ENCODE assay signal across 9 mouse cellular contexts in genomic region chr14:7944349-7945039, GRCm38 (mm10). TPM values are rescaled to one million over a fixed set of nuclear protein-coding genes. Genes with fewer than 3 reads are reported as not detected.
DNase-seq lines count a peak whose midpoint lies in the region; ATAC-seq and TF ChIP-seq lines count a peak whose summit lies in the region.
"Had no signal": no experiment of that assay in that cellular context is flagged by ENCODE, and none has a peak within 500 bp of the region (broad histone marks: within the 10 kb centered on the region; RNA-seq: fewer than 3 reads in every experiment).

No protein-coding gene starts in this region.

- H3K4me2 ChIP-seq in hindbrain, embryonic 11.5 days (replicated peaks; ENCODE audit: low read depth, low read length) = no peak overlapping the region
- H3K4me2 ChIP-seq in hindbrain, embryonic 16.5 days (ENCODE audit: low read length) = no peak overlapping the region
- no peak overlapping the region for H3K4me2 ChIP-seq in lung, embryonic 16.5 days (ENCODE audit: low read depth, low read length)

- no peak overlapping the region for H3K9ac ChIP-seq in hindbrain, embryonic 11.5 days (ENCODE audit: low read depth, low read length)
- H3K9ac ChIP-seq in hindbrain, embryonic 16.5 days (ENCODE audit: low read depth, low read length) = no peak overlapping the region
- no peak overlapping the region for H3K9ac ChIP-seq in lung, embryonic 16.5 days (ENCODE audit: low read length)

- no peak overlapping the region for H3K4me3 ChIP-seq in hindbrain, embryonic 11.5 days (ENCODE audit: low read depth, low read length)
- no peak overlapping the region for H3K4me3 ChIP-seq in hindbrain, embryonic 16.5 days (ENCODE audit: low read length)
- H3K4me3 ChIP-seq in G1E (ENCODE audit: low read depth, low read length) = no peak overlapping the region; the same call in 1 of the 2 replicates
- H3K4me3 ChIP-seq in lung, embryonic 16.5 days (ENCODE audit: low read length) = no peak overlapping the region

- H3K36me3 ChIP-seq in hindbrain, embryonic 11.5 days (ENCODE audit: control insufficient read depth, insufficient read depth, low read length) = no peaks in the 10 kb centered on the region
- H3K36me3 ChIP-seq in hindbrain, embryonic 16.5 days (ENCODE audit: control insufficient read depth, insufficient read depth, low read length) = peaks cover 26% of the 10 kb centered on the region
- peaks cover 15% of the 10 kb centered on the region for H3K36me3 ChIP-seq in G1E (replicated peaks)
- H3K36me3 ChIP-seq in lung, embryonic 16.5 days (ENCODE audit: control insufficient read depth, insufficient read depth, low read length) = peaks cover 2% of the 10 kb centered on the region; the same call in 1 of the 2 replicates

- no peaks in the 10 kb centered on the region for H3K4me1 ChIP-seq in hindbrain, embryonic 11.5 days (replicated peaks; ENCODE audit: control insufficient read depth, insufficient read depth, low read length)
- H3K4me1 ChIP-seq in hindbrain, embryonic 16.5 days (ENCODE audit: control insufficient read depth, insufficient read depth, low read depth, low read length) = peaks cover 3% of the 10 kb centered on the region; the same call in 1 of the 2 replicates
- peaks cover 63% of the 10 kb centered on the region for H3K4me1 ChIP-seq in G1E (ENCODE audit: insufficient read depth, low read depth, low read length)
- H3K4me1 ChIP-seq in lung, embryonic 16.5 days (replicated peaks; ENCODE audit: control insufficient read depth, insufficient read depth, low read length) = peaks cover 16% of the 10 kb centered on the region

- no peak overlapping the region for H3K27ac ChIP-seq in hindbrain, embryonic 11.5 days (ENCODE audit: low read depth, low read length)
- H3K27ac ChIP-seq in hindbrain, embryonic 16.5 days (ENCODE audit: low read depth, low read length) = no peak overlapping the region; the same call in 1 of the 2 replicates
- no peak overlapping the region for H3K27ac ChIP-seq in lung, embryonic 16.5 days (ENCODE audit: low read length)

- WGBS in hindbrain, embryonic 11.5 days = 67% methylated on average over 8 of the region's 8 CpGs
- 58% methylated on average over 8 of the region's 8 CpGs for WGBS in hindbrain, embryonic 16.5 days
- 45% methylated on average over 8 of the region's 8 CpGs for WGBS in lung, embryonic 16.5 days

- H3K9me3 ChIP-seq in hindbrain, embryonic 11.5 days (ENCODE audit: control insufficient read depth, low read length) = no peaks in the 10 kb centered on the region
- H3K9me3 ChIP-seq in hindbrain, embryonic 16.5 days (ENCODE audit: control insufficient read depth, low read length) = no peaks in the 10 kb centered on the region
- no peaks in the 10 kb centered on the region for H3K9me3 ChIP-seq in G1E (replicated peaks)
- H3K9me3 ChIP-seq in lung, embryonic 16.5 days (ENCODE audit: control insufficient read depth, low read length) = no peaks in the 10 kb centered on the region

- DNase-seq in hindbrain, embryonic 11.5 days (ENCODE audit: low spot score) = peak; percentile 23
- peak; percentile 28 for DNase-seq in G1E (ENCODE audit: low spot score)
- peak; percentile 39 to 53 for DNase-seq in thymus, postnatal 36 days
- DNase-seq in testis, postnatal 10 days (ENCODE audit: low spot score) = no peak
- DNase-seq in cerebellum, adult 9-10 months = no peak

- H3K27me3 ChIP-seq in hindbrain, embryonic 11.5 days (ENCODE audit: control insufficient read depth, insufficient read depth, low read length) = no peaks in the 10 kb centered on the region
- no peaks in the 10 kb centered on the region for H3K27me3 ChIP-seq in hindbrain, embryonic 16.5 days (replicated peaks; ENCODE audit: control insufficient read depth, insufficient read depth, low read length)
- H3K27me3 ChIP-seq in G1E (ENCODE audit: insufficient read depth, low read length) = peaks cover 5% of the 10 kb centered on the region; the same call in 1 of the 2 replicates
- H3K27me3 ChIP-seq in lung, embryonic 16.5 days (ENCODE audit: control insufficient read depth, insufficient read depth, low read depth, low read length) = no peaks in the 10 kb centered on the region

- 0 out of 2 replicates have a peak, but pooled peaks have one; percentile 33 for ATAC-seq in hindbrain, embryonic 11.5 days (ENCODE audit: low FRiP score)
- no peak for ATAC-seq in hindbrain, embryonic 16.5 days
- ATAC-seq in G1E (ENCODE audit: extremely low read depth, insufficient number of reproducible peaks, low FRiP score, poor library complexity, severe bottlenecking) = peak; percentile 48
- ATAC-seq in granulocyte monocyte progenitor cell, adult 5-6 weeks (replicated peaks; ENCODE audit: poor library complexity, severe bottlenecking) = peak; percentile 73
- ATAC-seq in lung, embryonic 16.5 days (ENCODE audit: low read depth) = peak; percentile 32; the same call in 1 of the 2 replicates

- peak; percentile 25; the same call in 1 of the 2 replicates for TF ChIP-seq CTCF in G1E (IDR thresholded peaks at IDR 0.05; ENCODE audit: low read depth, low read length)

RNA-seq across cellular contexts. Expression of gene Gm45521, which starts 12.6 kb away (rescaled TPM):
- polyA plus RNA-seq in hindbrain, embryonic 11.5 days (2014; fragmentation: Nextera tagmentation; extraction: Ambion mirVana) = 0.63 TPM in 1 of 2 replicates, not detected in the other
- polyA plus RNA-seq in hindbrain, embryonic 16.5 days (2015; fragmentation: Nextera tagmentation; extraction: Ambion mirVana) = 0.40 TPM in 1 of 2 replicates, not detected in the other
- total RNA-seq in G1E (2014; fragmentation: Nextera tagmentation) (not detected in 2 replicates), G1E (2017) (not detected in 2 replicates)
- polyA plus RNA-seq in G1E (2012) = not detected in 2 replicates
- not detected in 2 replicates for total RNA-seq in granulocyte monocyte progenitor cell, adult 5-6 weeks (2014; fragmentation: Nextera tagmentation)
- total RNA-seq in granulocyte monocyte progenitor cell, adult 5-6 weeks (2017) = not detected in 2 replicates
- polyA plus RNA-seq in lung, embryonic 16.5 days (2015; fragmentation: Nextera tagmentation; extraction: Ambion mirVana) = not detected in 2 replicates

RNA-seq across cellular contexts. Expression of gene Dnase1l3, which starts 49.9 kb away (rescaled TPM):
- 0.03 TPM in 1 of 2 replicates, not detected in the other for polyA plus RNA-seq in hindbrain, embryonic 11.5 days (2014; fragmentation: Nextera tagmentation; extraction: Ambion mirVana)
- polyA plus RNA-seq in hindbrain, embryonic 16.5 days (2015; fragmentation: Nextera tagmentation; extraction: Ambion mirVana) = 0.05 and 0.08 TPM in 2 replicates
- total RNA-seq in G1E (2014; fragmentation: Nextera tagmentation) = not detected in 2 replicates
- 0.05 and 0.64 TPM in 2 replicates for total RNA-seq in G1E (2017)
- polyA plus RNA-seq in G1E (2012) = not detected in 2 replicates
- 0.15 TPM in 1 of 2 replicates, not detected in the other for total RNA-seq in granulocyte monocyte progenitor cell, adult 5-6 weeks (2014; fragmentation: Nextera tagmentation)
- total RNA-seq in granulocyte monocyte progenitor cell, adult 5-6 weeks (2017) = not detected in 2 replicates
- 0.18 and 0.28 TPM in 2 replicates for polyA plus RNA-seq in lung, embryonic 16.5 days (2015; fragmentation: Nextera tagmentation; extraction: Ambion mirVana)
- total RNA-seq: layer of hippocampus, adult 8-10 months had no signal

RNA-seq across cellular contexts. Expression of gene Abhd6, which starts 58.2 kb away (rescaled TPM):
- 15.3 and 16.1 TPM in 2 replicates for polyA plus RNA-seq in hindbrain, embryonic 11.5 days (2014; fragmentation: Nextera tagmentation; extraction: Ambion mirVana)
- 39.3 and 42.5 TPM in 2 replicates for polyA plus RNA-seq in hindbrain, embryonic 16.5 days (2015; fragmentation: Nextera tagmentation; extraction: Ambion mirVana)
- not detected in 2 replicates for total RNA-seq in G1E (2014; fragmentation: Nextera tagmentation)
- 0.06 TPM in 1 of 2 replicates, not detected in the other for total RNA-seq in G1E (2017)
- polyA plus RNA-seq in G1E (2012) = not detected in 2 replicates
- total RNA-seq in granulocyte monocyte progenitor cell, adult 5-6 weeks (2014; fragmentation: Nextera tagmentation) = not detected in 2 replicates
- 1.5 TPM in 1 of 2 replicates, not detected in the other for total RNA-seq in granulocyte monocyte progenitor cell, adult 5-6 weeks (2017)
- polyA plus RNA-seq in lung, embryonic 16.5 days (2015; fragmentation: Nextera tagmentation; extraction: Ambion mirVana) = 12.5 and 14.5 TPM in 2 replicates

Comparison
In these comparisons a context has a peak if more than half of its experiments do, and no peak if none do; other contexts are left out.
1. DNase-seq: peak in hindbrain, embryonic 11.5 days (single experiment), G1E (single experiment) and thymus, postnatal 36 days (2 of 2); none in testis, postnatal 10 days (single experiment) and cerebellum, adult 9-10 months (single experiment).
2. RNA of gene Abhd6, which starts 58.2 kb away (polyA plus RNA-seq): 39.3 to 42.5 TPM in hindbrain, embryonic 16.5 days, 15.3 to 16.1 TPM in hindbrain, embryonic 11.5 days and 12.5 to 14.5 TPM in lung, embryonic 16.5 days; not detected in G1E; every median in the first group is over 10 times any median in the second.